Mouse (Mus musculus) E14TG2a.4 (cell line): Measurements from ENCODE around the gene Kmt5a.

Experiments used
- CTCF ChIP-seq: conservative IDR thresholded peaks from 2 replicates; pipeline ENCODE4 v1.5.1; 2014; ENCODE audit warnings: low read length
- NANOG ChIP-seq: IDR thresholded peaks from 2 replicates; pipeline ENCODE4 v1.6.1; 2014; ENCODE audit warnings: borderline replicate concordance, low read length, mixed read lengths

GRCm38 (mm10) chr5:124501541-124501940 is 61.8 kb downstream of the Kmt5a start:
- TF ChIP-seq NANOG = no peak
- no peak for TF ChIP-seq CTCF
